Mouse (Mus musculus) mesoderm, embryonic 11.5 days (tissue): ENCODE data around the gene Ino80e.

ENCODE experiments used
- DNase-seq: peaks from one replicate; pipeline ENCODE4 v3.0.0-alpha.2; 2012; ENCODE audit warnings: low read depth, low spot score

The Ino80e gene

GRCm38 (mm10) chr7:126815726-126816222, 46.4 kb downstream of the Ino80e start:
- no peak for DNase-seq

- DNase-seq: no peak
Measured at GRCm38 (mm10) chr7:126809723-126810369, 52.3 kb downstream of the Ino80e start.

DNA sequence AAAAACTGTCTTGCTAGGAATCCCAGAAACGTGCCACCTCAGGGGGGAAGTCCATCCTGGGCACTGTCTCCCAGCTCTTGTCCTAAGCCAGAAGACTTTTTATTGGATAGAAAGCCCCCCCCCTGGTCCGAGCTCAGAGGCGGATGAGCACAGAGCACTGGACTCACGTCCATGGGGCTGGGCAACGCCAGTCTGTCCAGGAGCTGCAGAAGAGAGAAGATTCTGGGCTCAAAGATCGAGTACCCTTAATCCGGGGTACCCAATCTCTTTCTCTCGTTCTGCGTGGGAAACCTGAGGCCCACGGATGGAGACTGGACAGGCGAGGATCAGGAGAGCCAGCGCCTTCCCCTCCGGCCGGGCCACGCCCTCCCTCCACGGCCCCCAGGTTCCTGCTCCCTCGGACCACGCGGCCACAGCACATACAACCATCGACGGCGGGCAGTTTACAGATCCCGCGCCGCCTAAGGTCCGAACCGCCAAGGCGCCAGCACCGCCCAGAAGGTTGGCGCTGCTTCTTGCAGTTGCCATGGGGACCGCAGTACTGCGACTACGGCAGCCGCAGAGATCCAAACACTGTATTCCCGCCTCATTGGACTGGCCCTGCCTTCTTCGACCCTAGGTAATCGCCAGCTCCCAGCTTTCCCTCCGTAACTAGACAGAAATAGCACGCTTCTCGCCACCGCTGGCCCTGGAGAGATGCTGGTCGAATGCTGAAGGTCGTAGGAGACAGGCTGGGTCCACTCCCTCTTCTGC, 53.3 kb downstream of the Ino80e start:
- DNase-seq: peak; percentile 87

DNA sequence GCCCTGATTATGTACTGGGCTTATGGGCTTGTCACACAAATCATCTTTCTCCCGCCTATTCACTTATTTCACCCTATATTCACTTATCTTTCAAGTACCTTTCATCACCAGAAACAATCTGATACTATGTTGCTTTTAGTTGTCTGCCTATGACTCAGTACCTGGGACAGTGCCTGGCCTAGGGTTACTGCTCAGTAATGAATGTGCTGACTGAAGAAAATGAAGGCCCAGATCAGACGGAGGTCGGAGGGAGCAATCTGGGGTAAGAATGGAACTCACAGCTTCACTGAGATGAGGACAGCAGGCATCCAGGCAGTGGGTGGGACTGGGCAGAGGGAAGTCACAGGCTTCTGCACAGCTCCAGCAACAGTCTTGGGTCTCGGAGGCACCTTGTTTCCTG, 54.8 kb downstream of the Ino80e start:
- no peak for DNase-seq

DNA sequence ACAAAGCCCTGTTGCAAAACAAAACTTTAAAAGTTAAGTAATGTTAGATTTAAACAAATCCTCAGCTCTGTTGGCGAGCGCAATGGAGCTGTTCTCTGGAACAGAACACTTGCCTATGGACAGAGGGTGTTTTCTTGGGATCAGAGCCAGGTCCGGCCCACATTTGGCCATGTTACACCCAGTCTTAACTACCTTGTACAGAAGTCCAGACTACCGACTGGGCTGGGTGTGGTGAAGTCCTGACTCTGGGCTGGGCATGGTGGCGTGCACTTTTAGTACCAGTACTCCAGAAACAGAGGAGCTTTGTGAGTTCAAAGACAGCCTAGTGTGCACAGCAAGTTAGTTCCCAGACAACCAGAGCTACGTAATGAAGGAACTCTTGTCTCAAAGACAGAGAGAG, 55.2 kb downstream of the Ino80e start:
- no peak for DNase-seq

GRCm38 (mm10) chr7:126803751-126804150, 58.4 kb downstream of the Ino80e start:
- DNase-seq: no peak

GRCm38 (mm10) chr7:126803181-126803580, 59.0 kb downstream of the Ino80e start:
- DNase-seq: no peak

GRCm38 (mm10) chr7:126802134-126802889, 59.9 kb downstream of the Ino80e start:
- DNase-seq: no peak

DNA sequence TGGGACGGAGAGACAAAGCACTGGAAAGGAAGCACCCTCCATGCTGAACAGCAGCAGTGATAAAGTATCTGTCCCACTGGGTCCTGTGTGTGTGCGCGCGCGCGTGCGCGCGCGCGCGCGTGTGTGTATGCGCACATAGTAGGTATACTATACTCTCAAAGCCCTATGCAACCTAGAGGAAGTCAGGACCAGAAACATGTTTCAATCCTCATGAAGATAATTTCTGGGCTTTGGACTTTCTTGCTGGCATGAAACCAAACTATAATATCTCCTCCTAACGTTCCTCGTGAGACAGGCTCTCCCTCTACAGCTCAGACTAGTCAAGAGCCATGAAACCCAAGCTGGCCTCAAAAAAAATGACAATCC, 61.1 kb downstream of the Ino80e start:
- no peak for DNase-seq
